Mouse (Mus musculus): ENCODE measurements around the gene Wnt4.

- TF ChIP-seq CTCF (IDR thresholded peaks at IDR 0.05; ENCODE audit: control insufficient read depth, insufficient read depth, low read length) (no peak), POLR2A (IDR thresholded peaks at IDR 0.05; ENCODE audit: borderline replicate concordance, control insufficient read depth, low read depth, low read length) (no peak)
Measured at GRCm38 (mm10) chr4:137308377-137308776, 31.1 kb downstream of the Wnt4 start.
